Mouse (Mus musculus) brain, adult 2 months (tissue): ENCODE data around the gene Sms.

Source experiments
- DNase-seq: peaks from one replicate; pipeline ENCODE4 v3.0.0; 2011; ENCODE audit warnings: low read depth, low spot score

Gene Sms

DNA sequence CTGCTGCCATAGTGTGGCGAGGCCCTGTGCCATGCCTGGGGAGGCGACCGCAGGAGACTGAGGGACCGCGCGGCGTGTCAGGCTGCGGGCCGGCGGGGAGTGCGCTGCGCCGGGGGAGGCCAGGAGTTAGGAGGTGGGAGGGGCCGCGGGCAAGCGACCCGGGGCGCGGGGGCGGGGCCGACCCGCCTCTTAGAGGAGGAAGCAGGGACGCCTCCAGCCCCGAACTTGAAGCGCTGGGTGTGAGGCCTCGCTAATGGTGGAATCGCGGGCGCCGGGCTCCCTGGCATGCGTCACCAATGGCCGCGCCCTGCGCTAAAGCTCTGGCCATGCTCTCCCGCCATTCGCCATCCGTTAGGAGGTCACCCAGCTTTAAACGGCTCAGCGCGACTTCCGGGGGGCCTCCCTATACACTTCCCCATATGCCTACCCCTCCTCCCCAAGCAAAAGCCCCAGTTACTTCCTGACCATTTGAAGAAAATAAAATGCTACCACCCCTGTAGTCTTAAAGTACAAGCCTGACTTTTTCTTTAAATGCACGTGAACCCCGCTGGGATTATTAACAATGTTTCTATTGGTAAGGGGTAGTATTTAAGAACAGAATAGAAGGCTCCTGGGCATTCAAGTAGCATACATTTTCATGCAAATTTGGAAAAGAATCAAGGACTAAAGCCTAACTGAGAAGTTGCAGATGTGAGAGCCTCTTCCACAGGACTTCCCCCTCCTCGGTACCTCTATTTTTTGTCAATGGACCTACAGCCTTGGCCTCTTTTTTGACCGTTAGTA lies at the start of gene Sms:
Gene Sms, minus strand, starts transcription at position 344 of the 783 bp plus-strand sequence.
- peak; percentile 74 for DNase-seq

DNA sequence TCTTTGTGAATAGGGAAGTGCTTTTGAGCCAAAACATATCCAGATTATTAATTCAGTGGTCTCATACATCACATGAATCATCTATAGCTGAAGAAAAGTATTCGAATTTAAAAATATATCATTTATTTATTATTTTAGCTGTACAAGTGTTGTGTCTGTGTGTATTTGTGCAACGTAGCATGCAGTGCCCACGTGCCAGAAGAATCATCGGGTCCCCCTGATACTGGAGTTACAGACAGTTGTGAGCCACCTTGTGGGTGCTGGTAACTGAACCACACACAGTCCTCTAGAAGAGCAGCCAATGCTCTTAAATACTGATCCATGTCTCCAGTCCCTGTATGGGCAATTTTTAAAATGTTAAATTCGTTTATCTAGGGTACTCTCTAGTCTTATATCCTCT lies 14.3 kb upstream of the Sms start:
- no peak for DNase-seq

DNA sequence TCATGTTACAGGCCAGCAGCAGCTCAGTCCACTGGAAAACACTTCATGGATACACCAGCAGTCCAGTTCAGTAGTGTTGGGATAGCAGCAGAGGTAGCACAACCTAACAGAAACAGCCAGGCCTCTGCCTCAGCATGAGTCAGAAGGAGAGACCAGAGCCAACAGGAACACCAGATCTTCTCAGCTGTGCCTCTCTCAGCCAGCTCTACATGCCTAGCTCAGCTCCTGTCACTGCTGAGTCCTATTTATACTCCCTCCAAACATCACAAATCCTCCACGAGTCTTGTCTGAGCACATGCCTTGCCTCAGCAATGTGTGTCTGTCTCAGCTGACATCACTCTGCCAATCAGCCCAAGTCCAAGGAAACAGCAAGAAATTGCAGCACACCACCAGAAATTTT lies 12.4 kb upstream of the Sms start:
- DNase-seq, result peak; percentile 20

DNA sequence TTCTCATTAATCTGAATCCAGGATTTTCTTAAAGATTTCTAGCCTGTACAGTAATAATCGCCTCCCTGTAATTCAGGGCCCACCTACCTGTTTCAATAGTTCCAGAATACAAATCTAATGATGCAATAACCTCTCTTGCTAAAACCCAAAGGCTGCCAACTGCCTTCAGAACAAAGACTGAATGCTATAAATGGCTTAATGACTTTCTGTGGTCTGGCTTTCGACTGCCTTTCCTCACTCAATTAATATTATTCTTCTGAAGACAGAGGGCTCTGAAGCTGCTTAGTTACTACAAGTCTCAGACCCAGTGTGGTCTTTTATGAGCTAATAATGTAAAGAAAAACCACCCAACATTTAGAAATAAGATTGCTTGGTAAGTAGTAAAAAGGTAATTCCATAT lies 9.8 kb upstream of the Sms start:
- DNase-seq, result no peak

DNA sequence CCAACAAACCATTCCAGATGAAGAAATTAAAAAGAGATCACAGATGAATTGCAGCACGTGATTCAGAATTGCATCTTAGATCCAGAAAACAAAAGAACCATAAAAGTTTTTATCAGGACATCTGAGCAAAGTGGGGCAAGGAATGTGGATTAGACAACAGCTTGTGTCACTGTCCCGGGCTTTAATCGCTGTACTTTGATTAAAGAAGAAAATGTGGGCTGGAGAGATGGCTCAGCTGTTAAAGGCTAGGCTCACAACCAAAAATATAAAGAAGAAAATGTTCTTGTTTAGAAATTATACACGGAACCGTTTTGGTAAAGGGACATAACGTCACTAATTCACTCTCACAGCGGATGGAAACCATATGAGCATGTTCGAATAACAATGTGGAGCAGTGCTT lies 7.9 kb upstream of the Sms start:
- no peak for DNase-seq

DNA sequence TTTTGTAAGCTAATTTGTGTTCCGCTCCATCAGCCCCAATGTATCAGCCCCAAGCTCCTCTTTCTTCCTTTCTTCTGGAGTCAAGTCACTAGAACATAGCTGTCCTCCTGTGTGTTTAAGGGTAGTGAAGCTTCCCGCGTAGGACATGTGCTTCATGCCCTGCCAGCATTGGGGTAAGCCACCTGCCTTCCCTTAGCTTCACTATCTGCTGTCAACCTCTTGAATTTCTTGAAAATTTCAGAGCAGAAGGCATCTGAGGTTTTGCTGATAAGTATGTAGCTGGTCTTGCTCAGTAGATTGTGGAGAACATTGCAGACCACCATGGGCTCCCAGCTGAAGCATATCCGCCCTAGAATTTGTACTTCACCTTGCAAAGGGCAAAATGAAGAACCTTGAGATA lies 1.1 kb upstream of the Sms start:
- no peak for DNase-seq

DNA sequence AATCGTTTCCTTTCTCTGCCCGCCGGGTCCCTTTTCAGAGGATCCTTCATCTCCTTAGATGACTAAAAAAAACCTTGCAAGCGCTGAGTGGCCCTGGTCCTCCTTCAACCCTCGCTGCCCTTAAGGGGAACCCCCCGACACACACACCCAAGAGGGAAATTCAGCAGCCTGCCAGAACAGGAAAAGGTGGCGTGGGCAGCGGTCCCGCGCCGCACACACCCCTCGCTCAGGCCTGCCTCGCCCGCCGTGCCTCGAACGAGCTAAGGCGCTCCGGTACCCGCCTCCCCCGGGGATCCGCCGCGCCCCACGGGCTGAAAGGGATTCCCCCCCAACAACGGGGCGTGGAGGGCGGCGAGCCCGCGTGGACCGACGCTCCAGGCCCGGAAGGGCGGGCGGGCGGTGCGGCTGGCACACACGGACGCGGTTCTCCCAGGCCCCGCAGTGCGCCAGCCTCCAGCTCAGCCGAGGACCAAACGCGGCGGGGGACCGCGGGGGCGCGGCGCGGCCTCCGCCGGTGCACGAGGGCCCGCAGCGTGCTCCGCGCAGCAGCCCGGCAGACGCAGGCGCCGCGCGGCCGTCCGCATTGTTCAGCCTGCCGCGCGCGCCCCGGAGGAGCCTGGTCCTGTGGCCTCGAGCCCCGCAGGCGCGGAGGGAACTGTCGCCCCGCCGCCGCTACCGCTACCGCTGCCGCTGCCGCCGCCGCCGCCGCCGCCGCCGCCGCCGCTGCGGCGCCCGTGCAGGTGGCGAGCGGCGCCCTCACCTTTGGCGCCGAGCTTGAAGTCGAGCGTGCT lies 747 bp downstream of the Sms start:
- peak; percentile 59 for DNase-seq

DNA sequence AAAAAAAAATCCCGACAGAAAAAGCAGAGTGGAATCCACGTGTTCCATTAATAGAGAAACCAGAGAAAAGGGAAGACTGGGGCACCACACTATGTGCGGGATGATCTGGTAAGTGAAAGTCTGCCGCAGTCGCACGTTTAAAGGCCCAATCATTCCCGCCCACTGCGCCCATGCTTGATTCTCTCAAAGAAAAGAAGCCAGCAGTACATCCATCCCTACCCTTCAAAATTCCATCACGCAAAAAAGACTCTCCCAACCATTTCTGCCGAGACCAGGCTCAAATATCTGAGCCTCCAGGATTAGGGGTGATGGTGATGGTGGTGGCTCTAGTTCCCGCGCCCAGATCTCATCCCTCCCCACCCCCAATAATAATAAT lies 1.3 kb downstream of the Sms start:
- peak; percentile 50 for DNase-seq

DNA sequence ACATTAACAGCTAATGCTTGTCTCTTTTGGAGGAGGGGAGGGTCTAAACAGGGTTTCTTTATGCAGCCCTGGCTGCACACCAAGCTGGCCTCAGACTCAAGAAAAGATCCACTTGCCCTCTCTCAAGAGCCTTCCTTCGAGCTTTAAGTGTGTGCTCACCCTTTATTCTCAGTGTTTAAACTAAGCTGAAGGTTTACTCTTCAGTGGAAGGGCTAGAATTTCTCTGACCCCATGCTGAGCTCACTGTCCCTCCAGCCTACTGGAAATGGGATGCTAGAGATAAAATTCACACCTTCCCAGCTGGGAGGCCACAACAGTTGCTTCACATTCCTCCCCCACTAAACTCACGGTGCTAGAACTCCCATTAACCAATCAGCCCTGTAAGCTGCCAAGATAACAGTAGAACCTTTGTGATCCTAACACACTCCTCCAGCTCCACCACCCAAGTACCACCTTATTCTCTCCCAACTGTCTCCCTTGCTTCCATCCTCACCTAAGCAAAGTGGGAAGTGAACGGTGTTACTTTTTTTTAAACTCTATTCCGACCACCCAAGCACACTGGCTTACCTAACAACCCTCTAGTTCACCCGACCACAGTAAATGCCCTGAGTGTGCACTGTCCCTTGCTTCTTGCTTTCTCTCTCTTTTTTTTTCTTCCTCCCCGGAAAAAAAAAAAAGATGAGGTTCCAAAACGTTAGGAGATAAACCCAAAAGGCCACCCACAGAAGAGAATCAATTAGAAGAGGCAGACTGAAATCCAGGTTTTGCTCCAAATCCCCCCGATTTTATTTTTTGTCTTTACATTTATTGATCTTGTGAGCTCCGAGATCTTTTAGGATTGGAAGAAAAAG lies 2.0 kb downstream of the Sms start:
- DNase-seq, result peak; percentile 22

DNA sequence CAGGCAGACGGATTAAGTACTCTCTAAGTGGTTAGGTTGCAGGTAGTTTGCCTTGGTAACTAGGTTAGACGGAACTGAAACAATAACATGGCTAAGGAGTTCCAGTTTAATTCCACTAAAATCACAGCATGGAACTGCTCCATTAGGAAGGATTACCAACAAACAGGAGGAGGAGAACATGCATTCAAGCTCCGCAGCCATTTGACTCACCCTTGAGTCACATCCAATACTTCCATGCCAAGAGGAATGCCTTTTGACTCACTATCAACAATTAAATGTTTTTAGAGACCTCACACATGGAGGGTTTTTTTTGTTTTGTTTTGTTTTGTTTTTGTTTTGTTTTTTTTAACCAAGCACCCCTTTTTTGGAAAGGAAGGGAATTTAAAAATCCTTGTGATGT lies 3.3 kb downstream of the Sms start:
- DNase-seq, result peak; percentile 62

DNA sequence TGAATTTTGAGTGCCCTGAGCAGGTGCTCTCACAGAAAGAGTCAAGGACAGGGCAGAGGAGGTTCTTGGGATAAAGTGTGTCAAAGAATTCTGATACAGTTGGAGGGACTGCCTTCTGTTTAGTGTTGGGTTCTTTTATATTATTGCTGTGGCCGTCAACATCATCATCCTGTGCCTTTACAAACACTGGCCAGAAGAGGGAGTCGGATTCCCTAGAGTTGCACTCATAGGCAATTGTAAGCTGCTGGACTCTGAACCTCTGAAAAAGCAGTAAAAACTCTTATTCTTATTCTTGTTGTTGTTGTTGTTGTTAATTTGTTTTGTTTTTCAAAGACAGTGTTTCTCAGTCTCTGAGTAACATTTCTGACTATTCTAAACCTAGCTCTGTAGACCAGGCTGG lies 5.3 kb downstream of the Sms start:
- peak; percentile 67 for DNase-seq

DNA sequence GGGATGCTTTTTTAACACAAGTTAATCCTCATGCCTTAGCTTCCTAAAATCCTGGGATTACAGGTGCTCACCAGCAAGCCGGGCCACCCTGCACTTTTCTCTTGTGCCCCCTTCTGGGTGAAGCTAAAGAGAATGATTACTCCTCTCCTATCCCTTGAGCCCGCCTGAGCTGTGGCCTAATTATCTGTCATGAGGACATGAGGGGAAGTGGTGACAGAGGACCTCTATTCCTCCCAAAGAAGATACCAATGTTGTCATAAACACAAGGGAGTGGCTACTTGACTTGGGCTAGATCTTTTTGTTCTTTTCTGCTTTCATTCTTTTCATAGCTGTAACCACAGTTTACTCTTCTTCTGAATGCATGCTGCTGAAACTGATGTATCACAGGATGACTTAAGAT lies 9.2 kb downstream of the Sms start:
- no peak for DNase-seq

DNA sequence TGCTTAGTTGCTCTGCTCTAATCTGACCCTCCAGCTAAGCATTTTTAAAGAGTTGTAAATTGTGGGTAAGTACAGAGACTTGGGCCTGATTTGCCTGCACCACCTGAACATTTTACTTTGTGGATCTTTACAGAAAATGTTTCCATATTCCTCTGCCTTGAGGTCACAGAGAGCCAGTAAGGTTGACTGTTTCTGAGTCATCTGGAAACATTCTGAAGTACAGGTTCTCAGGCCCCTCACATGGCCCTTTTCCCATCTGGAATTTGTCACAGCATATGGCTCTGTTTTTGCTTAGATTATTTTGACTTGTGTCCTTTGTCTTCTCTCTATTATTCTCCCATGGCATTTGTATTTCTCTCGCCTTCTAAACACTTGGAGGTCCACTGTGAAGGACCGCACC lies 10.2 kb downstream of the Sms start:
- DNase-seq, result peak; percentile 21

DNA sequence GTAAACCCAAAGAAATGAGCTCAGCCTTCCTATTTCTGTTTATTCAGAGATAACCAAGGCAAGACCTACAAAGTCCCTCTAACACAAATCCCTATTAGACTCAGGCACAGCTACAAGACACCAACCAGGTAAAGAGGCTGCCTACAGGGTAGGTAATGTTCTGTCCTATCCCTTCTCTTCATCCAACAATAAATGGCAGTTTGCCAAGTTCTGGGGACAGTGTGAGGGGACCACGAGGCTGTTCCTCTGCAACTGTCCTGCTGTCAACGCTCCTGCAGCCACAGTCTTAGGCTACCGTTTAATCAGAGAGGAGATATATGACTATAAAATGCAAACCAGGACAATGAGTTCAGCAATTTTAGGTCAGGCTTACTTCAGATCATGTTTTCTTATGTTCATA lies 14.8 kb downstream of the Sms start:
- DNase-seq, result no peak

DNA sequence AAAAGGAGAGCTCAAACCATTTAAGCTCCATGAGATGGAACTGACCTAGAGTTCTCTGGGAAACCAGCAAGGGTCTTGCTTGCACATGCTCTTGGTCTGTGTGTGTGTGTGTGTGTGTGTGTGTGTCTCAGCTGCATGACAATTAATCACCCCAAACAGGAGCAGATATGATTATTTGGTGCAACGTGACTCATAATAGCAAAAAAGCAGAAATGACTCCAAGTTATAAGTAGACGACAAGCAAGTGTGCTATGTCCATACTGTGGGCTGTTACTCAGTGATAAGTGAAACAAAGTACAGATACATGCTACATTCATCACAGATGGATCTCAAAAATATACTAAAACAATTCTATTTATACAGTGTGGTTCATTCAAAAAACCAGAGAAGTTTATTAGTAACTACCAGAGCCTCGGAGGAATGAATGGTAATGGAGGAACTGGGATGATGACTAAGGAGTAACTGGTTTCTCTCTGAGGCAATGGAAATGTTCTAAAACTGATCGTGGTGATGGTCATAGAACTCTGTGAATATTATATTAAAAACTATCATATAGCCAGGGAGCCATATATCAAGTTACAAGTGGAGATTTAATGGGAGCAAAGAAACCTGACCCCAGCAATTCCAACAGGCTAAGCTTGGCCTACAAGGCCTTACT lies 15.8 kb downstream of the Sms start:
- no peak for DNase-seq

DNA sequence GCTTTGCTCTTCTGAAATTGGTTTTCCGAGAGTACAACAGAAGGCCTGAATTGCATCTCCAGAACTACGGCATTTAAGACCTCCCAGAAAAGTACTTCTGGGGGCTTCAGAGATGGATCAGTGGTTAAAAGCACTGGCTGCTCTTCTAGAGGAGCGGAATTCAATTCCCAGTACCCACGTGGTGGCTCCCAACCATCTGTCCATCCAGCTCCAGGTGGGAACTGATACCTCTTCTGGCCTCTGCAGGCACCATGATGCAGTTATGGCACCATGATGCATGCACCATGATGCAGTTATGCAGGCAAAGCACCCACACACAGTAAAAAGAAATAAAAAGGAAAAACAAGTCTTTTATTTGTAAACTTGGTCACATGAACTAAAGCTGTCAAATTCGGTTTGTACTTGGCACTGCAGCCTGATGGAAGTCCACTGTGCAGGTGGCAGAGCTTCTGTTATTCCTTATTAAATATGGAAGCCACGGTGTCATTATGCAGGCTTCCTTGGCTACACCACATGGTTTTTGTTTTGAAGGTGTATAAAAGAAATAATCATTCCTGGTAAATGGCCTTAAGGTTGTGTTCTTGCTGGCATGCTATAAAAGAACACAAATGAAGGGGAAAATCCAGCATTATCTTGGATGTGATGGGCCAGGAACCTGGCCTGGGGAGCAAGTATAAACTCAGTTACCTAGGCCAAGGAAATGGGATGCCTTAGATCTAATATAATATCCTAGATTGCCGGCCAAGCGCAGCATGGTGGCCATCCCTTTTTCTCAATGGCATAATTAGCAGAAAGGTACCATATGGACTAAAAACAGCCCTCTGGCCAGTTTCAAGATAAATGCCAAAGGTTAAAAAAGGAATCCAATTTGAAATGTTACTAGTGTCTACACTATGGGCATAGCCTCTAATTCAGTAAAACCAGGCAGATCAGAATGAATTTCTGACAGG lies 20.1 kb downstream of the Sms start:
- DNase-seq, result peak; percentile 88

DNA sequence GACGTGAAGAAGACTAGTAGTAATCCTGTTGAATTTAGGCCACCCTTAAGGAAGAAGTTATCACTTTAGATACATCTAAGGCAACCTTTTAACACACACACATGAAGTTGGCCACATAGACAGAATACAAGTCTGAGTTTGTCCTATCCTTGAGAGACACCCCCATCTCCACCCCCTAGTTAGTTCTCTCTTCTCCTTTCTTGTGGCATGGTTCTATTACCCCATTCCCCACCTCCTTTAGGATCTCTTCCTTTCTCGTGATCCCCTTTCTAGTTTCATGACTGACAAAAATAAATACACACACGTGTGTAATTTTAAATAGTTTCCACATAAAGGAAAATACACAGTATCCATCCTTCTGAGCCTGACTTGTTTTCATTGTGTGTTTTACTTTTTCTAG lies 23.3 kb downstream of the Sms start:
- no peak for DNase-seq

DNA sequence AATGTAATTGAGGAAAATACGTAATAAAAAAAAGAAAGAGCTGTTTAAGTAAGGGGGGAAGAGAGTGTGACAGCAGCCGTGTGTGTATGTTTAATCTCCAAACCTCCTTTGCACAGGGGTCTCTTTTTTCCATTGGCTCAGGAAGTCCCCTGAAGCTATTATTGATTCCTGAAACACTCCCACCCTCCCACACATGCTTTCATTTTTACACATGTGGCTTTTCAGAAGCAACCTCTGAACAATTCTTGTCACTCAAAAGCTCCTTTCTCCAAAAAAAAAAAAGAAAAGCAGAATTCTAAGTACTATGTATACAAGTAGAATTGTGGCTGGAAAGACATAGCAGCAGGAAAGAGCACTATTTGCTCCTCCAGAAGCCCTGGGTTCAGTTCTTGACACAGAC lies 24.0 kb downstream of the Sms start:
- no peak for DNase-seq

DNA sequence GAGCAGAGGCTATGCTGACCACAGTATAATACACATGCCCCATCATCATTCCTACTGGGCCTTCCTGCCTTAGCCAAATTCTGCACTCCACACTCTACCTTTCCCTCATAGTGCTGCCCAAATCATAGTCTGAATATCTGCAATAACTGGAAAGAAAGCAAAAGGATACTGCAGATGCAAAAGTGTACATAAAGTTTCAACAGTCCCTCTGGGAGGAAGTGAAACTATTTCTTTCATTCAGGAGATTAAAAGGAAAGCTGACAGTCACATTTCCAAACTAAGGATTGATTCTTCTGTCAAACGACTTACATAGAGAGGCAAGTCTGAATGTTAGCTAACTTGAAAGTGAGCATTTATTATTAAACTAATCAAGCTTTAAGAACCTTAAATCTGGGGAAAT lies 26.1 kb downstream of the Sms start:
- no peak for DNase-seq

DNA sequence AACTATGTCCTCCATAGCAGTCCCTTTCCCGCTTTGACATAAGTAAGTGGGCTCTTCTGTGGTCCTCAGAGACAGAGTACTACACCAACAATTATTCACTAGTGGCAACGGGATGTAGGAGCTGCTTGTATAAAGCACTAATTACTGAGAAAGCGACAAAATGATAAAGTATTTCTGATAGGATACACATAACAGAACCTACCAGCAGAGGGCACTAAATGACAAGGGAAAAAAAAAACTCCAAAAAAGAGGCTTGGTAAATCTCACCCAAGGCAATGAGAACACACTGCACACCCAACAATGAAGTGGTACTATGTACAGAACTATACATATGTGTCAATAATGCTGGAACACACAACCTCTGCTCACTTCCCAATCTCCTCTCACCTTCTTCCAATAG lies 29.4 kb downstream of the Sms start:
- peak; percentile 20 for DNase-seq

DNA sequence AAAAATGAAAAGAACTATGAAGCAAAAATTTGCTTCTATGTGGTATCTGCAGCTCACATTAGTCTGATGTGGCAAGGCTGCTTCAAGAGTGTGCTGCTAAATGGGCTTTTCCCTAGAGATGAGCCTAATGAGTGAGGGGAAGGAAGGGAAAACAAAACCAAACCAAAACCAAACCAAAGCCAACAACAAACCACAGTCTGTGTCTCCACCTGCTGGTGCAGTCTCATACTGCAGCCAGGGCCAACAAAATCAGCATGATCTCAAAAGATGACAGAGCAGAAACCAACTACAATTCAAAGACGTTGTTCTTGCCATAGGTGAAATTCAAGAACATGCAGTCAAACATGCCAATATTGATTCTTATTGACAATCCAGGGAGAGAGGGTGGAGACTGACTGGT lies 37.7 kb downstream of the Sms start:
- DNase-seq, result peak; percentile 59
